Mouse (Mus musculus) lung, embryonic 15.5 days (tissue): ENCODE results near the gene Anapc11. TPM values are rescaled to one million over a fixed set of nuclear protein-coding genes. Genes with fewer than 3 reads are reported as not detected.
A peak's percentile ranks its signal among the peaks of the same experiment; 100 is the strongest.

Experiments
- ATAC-seq: fragments of 200-750 bp; cut with Nextera tagmentation; 2 replicates; pipeline ENCODE4 v1.8.0; 2017; ENCODE audit warnings: moderate number of reproducible peaks, borderline replicate concordance; ENCODE audit not compliant: low FRiP score, low TSS enrichment; ENCODE audit errors: extremely low read depth
- H3K27ac ChIP-seq: fragments of 300-500 bp; sonication (generic); 2 replicates; pipeline ENCODE4 v1.5.1; 2015; ENCODE audit warnings: moderate library complexity, mild to moderate bottlenecking, inconsistent platforms
- H3K27me3 ChIP-seq: fragments of 300-500 bp; sonication (generic); 2 replicates; pipeline ENCODE4 v1.6.1; 2015; ENCODE audit warnings: inconsistent platforms
- H3K36me3 ChIP-seq: fragments of 300-500 bp; sonication (generic); 2 replicates; pipeline ENCODE4 v1.6.1; 2015; ENCODE audit warnings: inconsistent platforms
- H3K4me1 ChIP-seq: fragments of 300-500 bp; sonication (generic); 2 replicates; pipeline ENCODE4 v1.6.1; 2015; ENCODE audit warnings: inconsistent platforms
- H3K4me2 ChIP-seq: fragments of 300-500 bp; sonication (generic); 2 replicates; pipeline ENCODE4 v1.6.1; 2015; ENCODE audit warnings: inconsistent platforms, mild to moderate bottlenecking, moderate library complexity
- H3K4me3 ChIP-seq: fragments of 300-500 bp; sonication (generic); 2 replicates; pipeline ENCODE4 v1.5.1; 2015; ENCODE audit warnings: mild to moderate bottlenecking, inconsistent platforms
- H3K9ac ChIP-seq: fragments of 300-500 bp; sonication (generic); 2 replicates; pipeline ENCODE4 v1.6.1; 2015; ENCODE audit warnings: inconsistent platforms
- H3K9me3 ChIP-seq: fragments of 300-500 bp; sonication (generic); 2 replicates; pipeline ENCODE4 v1.6.1; 2016; ENCODE audit warnings: inconsistent platforms
- WGBS: fragments of 180-500 bp; shearing (Covaris S2); methylation state at CpG from one replicate; pipeline ENCODE4 v1.1.7; 2015; 5-methylcytosine and 5-hydroxymethylcytosine counted together
- polyA plus RNA-seq: library from polyadenylated mRNA; unstranded; fragments of >200 nt; fragmentation: Nextera tagmentation; extraction: Ambion mirVana; gene quantifications from 2 replicates; pipeline ENCODE4 v1.2.1, GENCODE M21; 2015

Anapc11 gene
- polyA plus RNA-seq, 1 experiment from 2014 or later = 215 TPM

GRCm38 (mm10) chr11:120612763-120613162 lies 14.5 kb downstream of the Anapc11 start:
- Histone ChIP-seq H3K4me3 (no peak overlapping the region), H3K4me2 (no peak overlapping the region), H3K9ac (no peak overlapping the region), H3K27me3 (0 out of 2 replicates have a peak, but pooled peaks cover 10% of the 10 kb centered on the region), H3K27ac (no peak overlapping the region), H3K9me3 (no peaks in the 10 kb centered on the region), H3K4me1 (peaks cover 27% of the 10 kb centered on the region), H3K36me3 (peaks cover 37% of the 10 kb centered on the region)
- WGBS = 36% methylated on average over 6 of the region's 6 CpGs
- ATAC-seq = no peak

- H3K36me3 ChIP-seq = peaks cover 43% of the 10 kb centered on the region
- no peak overlapping the region for H3K4me2 ChIP-seq
- ATAC-seq = no peak
- WGBS = 85% methylated on average over 9 of the region's 10 CpGs
- peaks cover 23% of the 10 kb centered on the region for H3K4me1 ChIP-seq
- no peak overlapping the region for H3K4me3 ChIP-seq
- no peak overlapping the region for H3K27ac ChIP-seq
- H3K9ac ChIP-seq = no peak overlapping the region
- 0 out of 2 replicates have a peak, but pooled peaks cover 9% of the 10 kb centered on the region for H3K27me3 ChIP-seq
- H3K9me3 ChIP-seq = no peaks in the 10 kb centered on the region
Measured at GRCm38 (mm10) chr11:120613481-120613972, 15.3 kb downstream of the Anapc11 start.

GRCm38 (mm10) chr11:120613976-120614375 lies 15.8 kb downstream of the Anapc11 start:
- ATAC-seq = no peak
- WGBS = 84% methylated on average over 8 of the region's 8 CpGs
- Histone ChIP-seq H3K4me2 (no peak overlapping the region), H3K27ac (no peak overlapping the region), H3K36me3 (peaks cover 48% of the 10 kb centered on the region), H3K27me3 (0 out of 2 replicates have a peak, but pooled peaks cover 4% of the 10 kb centered on the region), H3K9ac (no peak overlapping the region), H3K4me1 (peaks cover 18% of the 10 kb centered on the region), H3K9me3 (no peaks in the 10 kb centered on the region), H3K4me3 (no peak overlapping the region)

GRCm38 (mm10) chr11:120615167-120615566 lies 16.9 kb downstream of the Anapc11 start:
- 90% methylated on average over 6 of the region's 6 CpGs for whole genome bisulfite sequencing
- Histone ChIP-seq H3K36me3 (peaks cover 59% of the 10 kb centered on the region), H3K9ac (no peak overlapping the region), H3K9me3 (no peaks in the 10 kb centered on the region), H3K27ac (no peak overlapping the region), H3K4me2 (no peak overlapping the region), H3K4me1 (peaks cover 14% of the 10 kb centered on the region), H3K27me3 (no peaks in the 10 kb centered on the region), H3K4me3 (no peak overlapping the region)
- no peak for ATAC-seq

GRCm38 (mm10) chr11:120615606-120616203 lies 17.5 kb downstream of the Anapc11 start:
- Histone ChIP-seq H3K9ac (no peak overlapping the region), H3K27me3 (no peaks in the 10 kb centered on the region), H3K9me3 (no peaks in the 10 kb centered on the region), H3K36me3 (peaks cover 62% of the 10 kb centered on the region), H3K4me1 (peaks cover 14% of the 10 kb centered on the region), H3K4me3 (no peak overlapping the region), H3K4me2 (no peak overlapping the region), H3K27ac (no peak overlapping the region)
- no peak for ATAC-seq
- WGBS = 90% methylated on average over 11 of the region's 11 CpGs

- no peak for ATAC-seq
- no peak overlapping the region for H3K27ac ChIP-seq
Measured at GRCm38 (mm10) chr11:120616617-120617294, 18.5 kb downstream of the Anapc11 start.

GRCm38 (mm10) chr11:120617519-120618112 lies 19.4 kb downstream of the Anapc11 start, which contains the start of gene Pcyt2:
TSS of gene Pcyt2 (minus strand) at chr11:120617936.
- H3K9me3 ChIP-seq = no peaks in the 10 kb centered on the region
- H3K4me3 ChIP-seq = peak within 1 kb of the TSS; percentile 95
- ATAC-seq = peak; percentile 92
- peak within 1 kb of the TSS; percentile 86 for H3K9ac ChIP-seq
- peaks cover 52% of the 10 kb centered on the region for H3K36me3 ChIP-seq
- H3K27me3 ChIP-seq = no peaks in the 10 kb centered on the region
- peak within 1 kb of the TSS; percentile 68 for H3K27ac ChIP-seq
- peaks cover 14% of the 10 kb centered on the region for H3K4me1 ChIP-seq
- peak within 1 kb of the TSS; percentile 89 for H3K4me2 ChIP-seq
- WGBS = under 1% methylated on average over 56 of the region's 56 CpGs

More at GRCm38 (mm10) chr11:120616617-120617294, 18.5 kb downstream of the Anapc11 start:
- 38% methylated on average over 4 of the region's 4 CpGs for WGBS
- peak overlapping the region; percentile 95 for H3K4me3 ChIP-seq
- no peaks in the 10 kb centered on the region for H3K27me3 ChIP-seq
- H3K4me2 ChIP-seq = peak overlapping the region; percentile 89
- H3K4me1 ChIP-seq = peaks cover 14% of the 10 kb centered on the region
- H3K9me3 ChIP-seq = no peaks in the 10 kb centered on the region
- peaks cover 57% of the 10 kb centered on the region for H3K36me3 ChIP-seq
- H3K9ac ChIP-seq = peak overlapping the region; percentile 86

GRCm38 (mm10) chr11:120618619-120619535 lies 20.7 kb downstream of the Anapc11 start:
- Histone ChIP-seq H3K4me2 (no peak overlapping the region), H3K36me3 (peaks cover 52% of the 10 kb centered on the region), H3K9ac (no peak overlapping the region), H3K27ac (no peak overlapping the region), H3K27me3 (no peaks in the 10 kb centered on the region), H3K9me3 (no peaks in the 10 kb centered on the region), H3K4me1 (peaks cover 18% of the 10 kb centered on the region), H3K4me3 (no peak overlapping the region)
- 87% methylated on average over 25 of the region's 25 CpGs for WGBS
- no peak for ATAC-seq

- H3K36me3 ChIP-seq = peaks cover 43% of the 10 kb centered on the region
- H3K4me3 ChIP-seq = no peak overlapping the region
- no peak for ATAC-seq
- H3K27ac ChIP-seq = no peak overlapping the region
- H3K4me2 ChIP-seq = no peak overlapping the region
- H3K4me1 ChIP-seq = peaks cover 24% of the 10 kb centered on the region
- 90% methylated on average over 14 of the region's 14 CpGs for WGBS
- H3K9ac ChIP-seq = no peak overlapping the region
- H3K27me3 ChIP-seq = no peaks in the 10 kb centered on the region
- no peaks in the 10 kb centered on the region for H3K9me3 ChIP-seq
Measured at GRCm38 (mm10) chr11:120620195-120620594, 22.0 kb downstream of the Anapc11 start.

GRCm38 (mm10) chr11:120622805-120623204 lies 24.6 kb downstream of the Anapc11 start:
- Histone ChIP-seq H3K4me2 (no peak overlapping the region), H3K36me3 (peaks cover 50% of the 10 kb centered on the region), H3K4me3 (no peak overlapping the region), H3K27ac (no peak overlapping the region), H3K9me3 (no peaks in the 10 kb centered on the region), H3K9ac (no peak overlapping the region), H3K4me1 (peaks cover 21% of the 10 kb centered on the region), H3K27me3 (no peaks in the 10 kb centered on the region)
- WGBS = 88% methylated on average over 6 of the region's 6 CpGs
- no peak for ATAC-seq

- peak overlapping the region; percentile 75 for H3K4me3 ChIP-seq
- H3K4me2 ChIP-seq = peak overlapping the region; percentile 93
- ATAC-seq = peak; percentile 78
- peaks cover 45% of the 10 kb centered on the region for H3K36me3 ChIP-seq
- H3K4me1 ChIP-seq = peaks cover 18% of the 10 kb centered on the region
- no peaks in the 10 kb centered on the region for H3K27me3 ChIP-seq
- H3K9me3 ChIP-seq = no peaks in the 10 kb centered on the region
- peak overlapping the region; percentile 77 for H3K27ac ChIP-seq
- WGBS = 11% methylated on average over 30 of the region's 30 CpGs
- H3K9ac ChIP-seq = peak overlapping the region; percentile 70
Measured at GRCm38 (mm10) chr11:120623961-120624679, 25.9 kb downstream of the Anapc11 start.
